Mouse (Mus musculus) adrenal gland, postnatal 25 days (tissue): ENCODE data around the gene Rassf8. TPM values are rescaled to one million over a fixed set of nuclear protein-coding genes. Genes with fewer than 3 reads are reported as not detected.

ENCODE experiments used
- DNase-seq: peaks from one replicate; pipeline ENCODE4 v3.0.0; 2021; ENCODE audit warnings: mixed read lengths
- total RNA-seq: library from RNA; stranded (reverse); gene quantifications from 2 replicates; pipeline ENCODE4 v1.2.3, GENCODE M21; 2021

The Rassf8 gene
- total RNA-seq, 1 experiment from 2014 or later: 107 TPM

DNA sequence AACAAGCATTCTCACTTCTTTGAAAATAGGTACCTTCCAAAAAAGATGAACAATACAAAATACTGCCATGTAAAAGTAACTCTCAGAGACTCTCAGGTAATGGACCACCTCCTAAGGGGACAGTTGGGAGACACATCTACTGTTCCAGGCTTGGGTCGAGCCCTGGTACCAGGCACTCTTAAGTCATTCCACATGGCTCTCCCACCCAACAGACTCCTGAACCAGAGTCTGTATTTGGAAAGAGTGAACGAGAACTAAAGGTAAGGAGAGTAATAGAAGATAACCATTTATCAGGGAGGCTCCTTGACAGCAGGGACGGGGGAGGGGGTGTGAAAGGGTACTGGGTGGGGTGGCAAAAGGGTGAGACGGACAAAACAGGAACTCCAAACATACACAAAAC lies 115.8 kb downstream of the Rassf8 start:
- DNase-seq: no peak

- DNase-seq: no peak
Observed at GRCm38 (mm10) chr6:145862739-145863064, 116.2 kb downstream of the Rassf8 start.

DNA sequence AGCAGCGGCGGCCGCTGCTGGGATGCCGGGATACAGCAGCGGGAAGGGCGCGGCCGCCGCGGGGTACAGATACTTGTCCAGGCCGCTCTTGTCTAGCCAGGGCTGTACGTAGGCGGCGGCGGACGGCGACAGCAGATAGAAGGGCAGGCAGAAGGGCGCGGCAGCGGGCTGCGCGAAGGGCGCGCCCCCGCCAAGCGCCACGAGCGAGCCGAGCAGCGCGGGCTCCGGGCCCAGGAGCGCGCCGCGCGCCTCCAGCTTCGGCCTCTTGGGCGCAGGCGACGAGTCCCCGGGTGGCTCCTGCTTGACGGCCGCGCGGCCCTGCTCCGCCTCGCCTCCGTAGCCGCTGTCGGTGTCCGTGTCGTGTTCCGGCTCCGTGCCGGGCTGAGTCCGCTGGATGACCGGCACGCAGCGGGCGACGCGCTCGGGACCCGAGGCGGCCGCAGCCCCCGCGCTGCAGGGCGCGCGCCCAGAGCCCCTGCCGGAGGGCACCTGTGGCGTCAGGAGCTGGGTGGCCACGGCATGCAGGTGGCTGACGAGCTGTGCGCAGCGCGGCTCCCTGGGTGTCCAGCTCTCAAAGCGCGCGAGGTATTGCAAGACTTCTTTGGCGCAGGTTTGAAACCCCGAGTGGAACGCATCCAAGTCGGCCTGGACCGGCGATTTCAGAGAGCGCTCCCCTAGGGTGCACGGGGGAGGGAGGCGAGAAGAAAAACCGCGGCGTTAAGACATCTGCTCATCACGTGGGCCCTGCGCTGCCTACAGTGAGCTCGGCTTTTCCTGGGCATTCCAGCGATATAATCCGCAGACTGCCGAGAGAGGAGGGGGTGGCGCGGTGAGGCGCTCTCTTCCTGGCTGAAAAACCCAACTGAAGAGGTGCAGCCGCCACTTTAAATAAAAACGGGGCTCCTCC lies 116.8 kb downstream of the Rassf8 start:
- peak; percentile 73 for DNase-seq

- DNase-seq: no peak
Observed at GRCm38 (mm10) chr6:145864171-145864570, 117.6 kb downstream of the Rassf8 start.

DNA sequence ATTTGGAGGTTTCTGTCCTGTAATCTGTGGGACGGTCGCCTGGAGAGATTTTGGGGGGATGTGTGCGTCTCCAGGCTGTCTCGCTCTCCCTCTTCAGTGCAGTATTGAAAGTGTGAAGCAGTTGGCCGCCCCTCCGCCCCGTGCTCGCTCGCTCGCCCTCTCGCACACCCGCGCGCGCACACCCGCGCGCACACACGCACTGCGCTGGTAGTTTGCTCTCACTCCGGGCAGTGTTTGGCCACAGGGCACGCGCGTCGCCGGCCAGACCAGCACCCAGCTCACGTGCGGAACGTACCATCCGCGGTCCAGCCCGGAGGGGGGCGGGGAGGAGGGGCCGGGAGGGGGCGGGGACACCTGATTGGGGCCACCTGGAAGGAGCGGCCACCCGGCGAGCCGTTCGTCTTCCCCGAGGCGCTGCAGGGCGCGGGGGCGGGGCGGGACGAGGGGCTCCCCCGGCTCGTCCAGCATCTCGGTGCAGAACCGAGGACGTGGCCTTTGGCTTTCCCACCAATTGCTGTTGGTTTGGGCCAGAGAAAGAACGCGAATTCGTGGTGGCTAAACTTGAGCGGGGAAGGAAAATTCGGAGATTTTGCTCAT lies 118.8 kb downstream of the Rassf8 start, which contains the start of gene Bhlhe41:
Bhlhe41 (minus strand) TSS at position 270 of the 597 bp plus-strand sequence.
- peak; percentile 88 for DNase-seq

DNA sequence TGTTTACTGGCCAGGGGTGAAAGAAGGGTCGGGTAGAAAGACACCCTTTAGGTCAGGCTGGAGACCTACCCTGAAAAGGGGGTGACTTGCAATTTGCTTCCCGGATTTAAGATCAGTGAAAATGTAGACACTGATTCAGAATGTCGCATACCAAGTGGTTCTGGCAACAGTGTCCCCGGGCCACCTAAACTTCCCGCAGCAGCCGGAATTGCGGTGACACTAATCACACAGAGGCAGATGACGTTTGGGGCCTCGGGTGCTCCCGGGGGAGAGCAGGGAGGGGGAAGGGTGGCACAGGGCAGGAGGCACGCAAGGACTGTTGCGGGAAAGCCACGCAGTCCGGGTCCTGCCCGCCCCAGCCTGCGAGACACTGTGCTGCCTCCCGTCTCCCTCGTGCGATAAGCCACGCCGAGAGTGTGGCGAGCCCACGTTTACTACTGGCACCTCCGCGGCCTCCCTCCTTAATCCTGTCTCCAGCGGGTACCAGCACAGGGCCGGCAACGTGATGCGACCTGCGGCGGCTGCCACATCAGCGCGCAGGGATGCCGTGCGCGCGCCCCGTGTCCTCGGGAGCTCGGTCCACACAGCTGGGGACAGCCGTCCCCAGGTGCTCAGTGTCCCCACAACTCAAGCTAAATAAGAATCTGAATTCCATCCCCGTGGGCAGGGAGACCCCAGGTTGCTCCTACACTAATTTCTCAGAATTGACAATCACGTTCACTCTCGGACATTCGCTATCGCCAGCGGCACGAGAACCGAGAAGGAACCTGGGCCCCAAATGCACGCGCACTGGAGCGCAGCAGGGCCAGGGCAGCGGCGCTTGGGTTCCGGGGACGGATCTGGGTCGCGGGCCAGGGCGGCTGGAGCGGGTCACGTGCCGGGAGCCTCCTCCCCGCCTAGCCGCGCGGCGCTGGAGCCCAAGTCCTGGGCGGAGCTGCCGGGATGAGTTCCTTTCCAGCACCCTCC lies 119.6 kb downstream of the Rassf8 start:
- peak; percentile 95 for DNase-seq

DNA sequence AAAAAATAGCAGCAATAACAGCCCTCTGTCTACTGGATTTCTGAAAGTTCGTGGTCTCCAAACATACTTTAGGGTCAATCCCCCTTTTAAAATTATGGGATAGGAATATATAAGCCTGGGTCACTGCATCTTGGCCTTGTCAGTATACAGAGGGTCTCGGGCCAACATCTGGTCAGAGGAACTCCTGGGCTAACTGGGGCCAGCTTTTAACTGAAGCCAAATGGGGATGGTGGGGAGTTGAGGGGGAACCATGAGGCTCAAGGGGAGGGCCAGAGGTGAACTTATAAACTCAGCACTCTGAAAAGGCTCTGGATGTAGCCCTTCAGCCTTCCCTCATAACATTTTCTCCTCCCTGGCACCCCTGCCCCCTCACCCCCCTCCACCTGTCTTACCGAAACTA lies 120.6 kb downstream of the Rassf8 start:
- no peak for DNase-seq

Other genes with a start within 250 kb of the Rassf8 start
- 0.39 and 0.90 TPM in 2 replicates for gene Lmntd1, start 132.4 kb upstream of the Rassf8 start, total RNA-seq
- gene Tuba3b, start 131.0 kb upstream of the Rassf8 start, total RNA-seq: not detected in 2 replicates
- gene Bhlhe41, start 118.8 kb downstream of the Rassf8 start, total RNA-seq: 12.3 and 16.2 TPM in 2 replicates
- 10.8 and 18.3 TPM in 2 replicates for gene Sspn, start 184.9 kb downstream of the Rassf8 start, total RNA-seq